Comparison of ENCODE assay signal across 8 mouse cellular contexts in the genomic region with DNA sequence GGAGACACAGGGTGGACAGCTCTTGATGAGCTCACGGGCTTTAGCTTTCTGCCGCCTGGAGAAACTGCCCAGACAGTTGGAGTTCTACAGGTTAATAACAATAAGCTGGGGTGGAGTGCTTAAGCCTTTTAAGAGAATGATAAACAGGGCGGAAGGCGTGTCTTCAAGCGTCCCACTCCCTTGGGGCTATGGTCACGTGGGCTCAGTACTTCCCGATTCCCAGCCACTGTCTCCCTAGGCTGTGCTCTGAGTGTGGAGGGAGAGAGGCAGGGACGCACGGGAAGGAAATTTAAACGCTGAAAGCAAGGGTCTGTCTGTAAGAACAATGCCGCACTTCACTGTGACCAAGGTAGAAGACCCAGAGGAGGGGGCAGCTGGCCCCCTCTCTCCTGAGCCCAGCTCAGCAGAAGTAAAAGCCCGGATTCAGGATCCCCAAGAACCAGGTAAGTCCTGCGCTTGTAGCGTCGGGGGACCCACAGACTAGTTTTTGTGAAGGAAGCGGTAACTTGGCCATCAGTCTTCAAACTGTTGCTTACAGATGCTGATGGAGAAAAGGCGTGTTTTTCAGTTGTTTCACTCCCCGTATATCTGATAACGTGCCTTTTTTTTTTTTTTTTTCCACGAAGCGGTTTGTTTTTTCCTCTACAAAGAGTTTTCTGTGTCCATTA. TPM values are rescaled to one million over a fixed set of nuclear protein-coding genes. Genes with fewer than 3 reads are reported as not detected.
DNase-seq lines count a peak whose midpoint lies in the region; ATAC-seq and TF ChIP-seq lines count a peak whose summit lies in the region.

No protein-coding gene starts in this region.

- H3K4me1 ChIP-seq in intestine, embryonic 15.5 days (replicated peaks): no peaks in the 10 kb centered on the region
- peaks cover 17% of the 10 kb centered on the region for H3K4me1 ChIP-seq in liver, postnatal 0 days (ENCODE audit: insufficient read depth)
- peaks cover 12% of the 10 kb centered on the region for H3K4me1 ChIP-seq in neural tube, embryonic 13.5 days (replicated peaks)

- peak overlapping the region; percentile 57 for H3K4me3 ChIP-seq in intestine, embryonic 15.5 days (replicated peaks)
- peak overlapping the region; percentile 52 for H3K4me3 ChIP-seq in liver, postnatal 0 days (ENCODE audit: low read depth, low read length)
- peak overlapping the region; percentile 41 for H3K4me3 ChIP-seq in neural tube, embryonic 13.5 days

- H3K27ac ChIP-seq in intestine, embryonic 15.5 days: 0 out of 2 replicates have a peak overlapping the region, but pooled peaks have one; percentile 49
- H3K27ac ChIP-seq in liver, postnatal 0 days (ENCODE audit: low read depth): no peak overlapping the region
- no peak overlapping the region for H3K27ac ChIP-seq in neural tube, embryonic 13.5 days (replicated peaks)

- intact Hi-C loops in gastrocnemius, postnatal 36 days (cut with DNase I): no loop called here

- H3K27me3 ChIP-seq in intestine, embryonic 15.5 days (replicated peaks): no peaks in the 10 kb centered on the region
- H3K27me3 ChIP-seq in liver, postnatal 0 days (ENCODE audit: insufficient read depth, low read length): no peaks in the 10 kb centered on the region
- no peaks in the 10 kb centered on the region for H3K27me3 ChIP-seq in neural tube, embryonic 13.5 days

- no peak for DNase-seq in cerebellum, adult 9-10 months
- DNase-seq in c-Kit-positive CD71-positive TER-119-positive erythroid progenitor cells, embryonic 14.5 days (ENCODE audit: low spot score): peak; percentile 63
- peak; percentile 42 to 46 for DNase-seq in gastrocnemius, postnatal 36 days
- DNase-seq in liver, postnatal 0 days: peak; percentile 43
- DNase-seq in frontal cortex, postnatal 14 days (ENCODE audit: low spot score in 2 of 2): no peak

- peak overlapping the region; percentile 84 for H3K4me2 ChIP-seq in intestine, embryonic 15.5 days (replicated peaks)
- peak overlapping the region; percentile 76 for H3K4me2 ChIP-seq in liver, postnatal 0 days (ENCODE audit: low read depth, low read length)
- peak overlapping the region; percentile 83 for H3K4me2 ChIP-seq in neural tube, embryonic 13.5 days

- TF ChIP-seq CTCF in liver, postnatal 0 days (IDR thresholded peaks at IDR 0.05; ENCODE audit: low read depth): no peak

- H3K9ac ChIP-seq in intestine, embryonic 15.5 days: peak overlapping the region; percentile 59
- peak overlapping the region; percentile 49 for H3K9ac ChIP-seq in liver, postnatal 0 days (replicated peaks)
- peak overlapping the region; percentile 69 for H3K9ac ChIP-seq in neural tube, embryonic 13.5 days

- peak; percentile 70; the same call in 1 of the 2 replicates for ATAC-seq in cerebellum, adult (ENCODE audit: insufficient number of reproducible peaks, low FRiP score, low TSS enrichment)
- ATAC-seq in intestine, embryonic 15.5 days: peak; percentile 94
- peak; percentile 82 for ATAC-seq in liver, postnatal 0 days
- peak; percentile 84 for ATAC-seq in neural tube, embryonic 13.5 days (ENCODE audit: low read depth)

- no peaks in the 10 kb centered on the region for H3K9me3 ChIP-seq in intestine, embryonic 15.5 days
- H3K9me3 ChIP-seq in liver, postnatal 0 days (ENCODE audit: low read length): no peaks in the 10 kb centered on the region
- no peaks in the 10 kb centered on the region for H3K9me3 ChIP-seq in neural tube, embryonic 13.5 days

- WGBS in intestine, embryonic 15.5 days: 2% methylated on average over 21 of the region's 21 CpGs
- WGBS in liver, postnatal 0 days (ENCODE audit: insufficient replicate concordance): 7% methylated on average over 21 of the region's 21 CpGs
- 1% methylated on average over 21 of the region's 21 CpGs for WGBS in neural tube, embryonic 13.5 days

- TF ChIP-seq EP300 in liver, postnatal 0 days (IDR thresholded peaks at IDR 0.05; ENCODE audit: low read depth): 0 out of 2 replicates have a peak, but pooled peaks have one; percentile 19

- no peaks in the 10 kb centered on the region for H3K36me3 ChIP-seq in intestine, embryonic 15.5 days
- no peaks in the 10 kb centered on the region for H3K36me3 ChIP-seq in liver, postnatal 0 days (replicated peaks; ENCODE audit: insufficient read depth, low read length)
- H3K36me3 ChIP-seq in neural tube, embryonic 13.5 days: no peaks in the 10 kb centered on the region

RNA-seq across cellular contexts. Expression of a gene that starts 18.4 kb away (rescaled TPM):
- total RNA-seq in gastrocnemius, postnatal 36 days (2021): under 1 TPM in 1 of 2 experiments, not detected in 1; 0.44 TPM
- not detected in 2 replicates for polyA plus RNA-seq in intestine, embryonic 15.5 days (2015; fragmentation: Nextera tagmentation; extraction: Ambion mirVana)
- polyA plus RNA-seq in liver, postnatal 0 days (2015; fragmentation: Nextera tagmentation; extraction: Ambion mirVana): not detected in 2 replicates
- not detected in 2 replicates for polyA plus RNA-seq in neural tube, embryonic 13.5 days (2015; fragmentation: Nextera tagmentation; extraction: Ambion mirVana)

RNA-seq across cellular contexts. Expression of a gene that starts 18.9 kb away (rescaled TPM):
- total RNA-seq in gastrocnemius, postnatal 36 days (2021): 10 to 100 TPM; 18.5 to 27.1 TPM
- polyA plus RNA-seq in intestine, embryonic 15.5 days (2015; fragmentation: Nextera tagmentation; extraction: Ambion mirVana): 13.8 TPM in 2 replicates
- polyA plus RNA-seq in liver, postnatal 0 days (2015; fragmentation: Nextera tagmentation; extraction: Ambion mirVana): 3.7 and 4.1 TPM in 2 replicates
- polyA plus RNA-seq in neural tube, embryonic 13.5 days (2015; fragmentation: Nextera tagmentation; extraction: Ambion mirVana): 13.6 and 15.0 TPM in 2 replicates

RNA-seq across cellular contexts. Expression of a gene that starts 22.8 kb away (rescaled TPM):
- 10 to 100 TPM; 46.2 to 50.4 TPM for total RNA-seq in gastrocnemius, postnatal 36 days (2021)
- 256 and 271 TPM in 2 replicates for polyA plus RNA-seq in intestine, embryonic 15.5 days (2015; fragmentation: Nextera tagmentation; extraction: Ambion mirVana)
- polyA plus RNA-seq in liver, postnatal 0 days (2015; fragmentation: Nextera tagmentation; extraction: Ambion mirVana): 129 TPM in 2 replicates
- 163 and 172 TPM in 2 replicates for polyA plus RNA-seq in neural tube, embryonic 13.5 days (2015; fragmentation: Nextera tagmentation; extraction: Ambion mirVana)

RNA-seq across cellular contexts. Expression of a gene that starts 25.4 kb away (rescaled TPM):
- not detected for total RNA-seq in gastrocnemius, postnatal 36 days (2021)
- polyA plus RNA-seq in intestine, embryonic 15.5 days (2015; fragmentation: Nextera tagmentation; extraction: Ambion mirVana): not detected in 2 replicates
- 0.02 TPM in 1 of 2 replicates, not detected in the other for polyA plus RNA-seq in liver, postnatal 0 days (2015; fragmentation: Nextera tagmentation; extraction: Ambion mirVana)
- 0.11 TPM in 1 of 2 replicates, not detected in the other for polyA plus RNA-seq in neural tube, embryonic 13.5 days (2015; fragmentation: Nextera tagmentation; extraction: Ambion mirVana)

RNA-seq across cellular contexts. Expression of a gene that starts 45.2 kb away (rescaled TPM):
- 1 to 10 TPM in 1 of 2 experiments, under 1 TPM in 1; 0.69 to 1.0 TPM for total RNA-seq in gastrocnemius, postnatal 36 days (2021)
- polyA plus RNA-seq in intestine, embryonic 15.5 days (2015; fragmentation: Nextera tagmentation; extraction: Ambion mirVana): 22.8 and 23.8 TPM in 2 replicates
- polyA plus RNA-seq in liver, postnatal 0 days (2015; fragmentation: Nextera tagmentation; extraction: Ambion mirVana): 1.6 and 1.7 TPM in 2 replicates
- polyA plus RNA-seq in neural tube, embryonic 13.5 days (2015; fragmentation: Nextera tagmentation; extraction: Ambion mirVana): 18.5 and 21.7 TPM in 2 replicates

Comparison
In these comparisons a context has a peak if more than half of its experiments do, and no peak if none do; other contexts are left out.
1. DNase-seq: peak in c-Kit-positive CD71-positive TER-119-positive erythroid progenitor cells, embryonic 14.5 days (single experiment), gastrocnemius, postnatal 36 days (2 of 2) and liver, postnatal 0 days (single experiment); none in cerebellum, adult 9-10 months (single experiment) and frontal cortex, postnatal 14 days (0 of 2).
2. Peak in every context shown above with its lines, with median percentiles within 50 percentile points of each other: ATAC-seq, H3K4me2 ChIP-seq, H3K4me3 ChIP-seq and H3K9ac ChIP-seq.